Mouse (Mus musculus) liver, embryonic 16.5 days (tissue): ENCODE measurements around the gene Daxx. TPM values are rescaled to one million over a fixed set of nuclear protein-coding genes. Genes with fewer than 3 reads are reported as not detected.
"Not testable (repeated sequence)": the region's sequence is repeated elsewhere in the genome, so short reads cannot be mapped to it uniquely, and the experiment has no call there.

ENCODE experiments used
- ATAC-seq: fragments of 200-750 bp; cut with Nextera tagmentation; 2 replicates; pipeline ENCODE4 v1.8.0; 2017; ENCODE audit warnings: low read depth, mild to moderate bottlenecking, moderate number of reproducible peaks, moderate library complexity
- H3K27ac ChIP-seq: fragments of 300-500 bp; sonication (generic); 2 replicates; pipeline ENCODE4 v1.5.1; 2014; ENCODE audit warnings: mild to moderate bottlenecking, low read length
- H3K27me3 ChIP-seq: fragments of 300-500 bp; sonication (generic); 2 replicates; pipeline ENCODE4 v1.6.1; 2014; ENCODE audit warnings: low read depth, low read length, mixed read lengths; ENCODE audit not compliant: control insufficient read depth, insufficient read depth
- H3K36me3 ChIP-seq: fragments of 300-500 bp; sonication (generic); 2 replicates; pipeline ENCODE4 v1.6.1; 2014; ENCODE audit warnings: mild to moderate bottlenecking; ENCODE audit not compliant: control insufficient read depth, insufficient read depth
- H3K4me1 ChIP-seq: fragments of 300-500 bp; sonication (generic); 2 replicates; pipeline ENCODE4 v1.6.1; 2014; ENCODE audit warnings: low read depth, low read length, mixed read lengths; ENCODE audit not compliant: control insufficient read depth
- H3K4me2 ChIP-seq: fragments of 300-500 bp; sonication (generic); 2 replicates; pipeline ENCODE4 v1.6.1; 2014; ENCODE audit warnings: low read depth, low read length, mixed read lengths
- H3K4me3 ChIP-seq: fragments of 300-500 bp; sonication (generic); 2 replicates; pipeline ENCODE4 v1.5.1; 2014; ENCODE audit warnings: low read depth, mild to moderate bottlenecking, low read length
- H3K9ac ChIP-seq: fragments of 300-500 bp; sonication (generic); 2 replicates; pipeline ENCODE4 v1.6.1; 2014; ENCODE audit warnings: low read depth, low read length
- H3K9me3 ChIP-seq: fragments of 300-500 bp; sonication (generic); replicated peaks from 2 replicates; pipeline ENCODE4 v1.6.1; 2016; ENCODE audit warnings: low read length; ENCODE audit not compliant: control insufficient read depth
- WGBS: fragments of 180-500 bp; shearing (Covaris S2); extraction: QIAGEN DNeasy Blood & Tissue Kit; methylation state at CpG from one replicate; pipeline ENCODE4 v1.1.7; 2014; ENCODE audit not compliant: insufficient replicate concordance; 5-methylcytosine and 5-hydroxymethylcytosine counted together
- polyA plus RNA-seq: library from polyadenylated mRNA; unstranded; fragments of >200 nt; fragmentation: Nextera tagmentation; extraction: Ambion mirVana; gene quantifications from 2 replicates; pipeline ENCODE4 v1.2.1, GENCODE M21; 2015

Daxx gene
- polyA plus RNA-seq, 1 experiment from 2014 or later = 19.6 TPM

GRCm38 (mm10) chr17:33900989-33901314 lies 8.3 kb upstream of the Daxx start:
- H3K27ac ChIP-seq = no peak overlapping the region
- no peak for ATAC-seq
- WGBS = 83% methylated on average over 4 of the region's 4 CpGs

GRCm38 (mm10) chr17:33901653-33902052 lies 7.6 kb upstream of the Daxx start:
- no peak overlapping the region for H3K4me3 ChIP-seq
- ATAC-seq = no peak
- H3K4me1 ChIP-seq = peaks cover 50% of the 10 kb centered on the region
- peak overlapping the region; percentile 52; the same call in 1 of the 2 replicates for H3K27ac ChIP-seq
- H3K9me3 ChIP-seq = no peaks in the 10 kb centered on the region
- no peak overlapping the region for H3K9ac ChIP-seq
- H3K36me3 ChIP-seq = no peaks in the 10 kb centered on the region
- no peak overlapping the region for H3K4me2 ChIP-seq
- 62% methylated on average over 4 of the region's 4 CpGs for WGBS
- no peaks in the 10 kb centered on the region for H3K27me3 ChIP-seq

More at GRCm38 (mm10) chr17:33900989-33901314, 8.3 kb upstream of the Daxx start:
- no peak overlapping the region for H3K9ac ChIP-seq
- no peaks in the 10 kb centered on the region for H3K36me3 ChIP-seq
- H3K4me3 ChIP-seq = no peak overlapping the region
- H3K4me1 ChIP-seq = peaks cover 50% of the 10 kb centered on the region
- H3K9me3 ChIP-seq = no peaks in the 10 kb centered on the region
- H3K27me3 ChIP-seq = no peaks in the 10 kb centered on the region
- no peak overlapping the region for H3K4me2 ChIP-seq

GRCm38 (mm10) chr17:33902079-33902478 lies 7.1 kb upstream of the Daxx start:
- Histone ChIP-seq H3K4me1 (peaks cover 50% of the 10 kb centered on the region), H3K36me3 (no peaks in the 10 kb centered on the region), H3K27ac (peak overlapping the region; percentile 59), H3K27me3 (no peaks in the 10 kb centered on the region), H3K9ac (no peak overlapping the region), H3K4me2 (0 out of 2 replicates have a peak overlapping the region, but pooled peaks have one; percentile 19), H3K9me3 (no peaks in the 10 kb centered on the region), H3K4me3 (no peak overlapping the region)
- ATAC-seq = no peak
- WGBS = 61% methylated on average over 4 of the region's 4 CpGs

- no peaks in the 10 kb centered on the region for H3K36me3 ChIP-seq
- WGBS = 21% methylated on average over 7 of the region's 7 CpGs
- ATAC-seq = no peak
- 0 out of 2 replicates have a peak overlapping the region, but pooled peaks have one; percentile 19 for H3K4me2 ChIP-seq
- H3K4me1 ChIP-seq = peaks cover 46% of the 10 kb centered on the region
- no peak overlapping the region for H3K4me3 ChIP-seq
- H3K27ac ChIP-seq = peak overlapping the region; percentile 59
- no peaks in the 10 kb centered on the region for H3K27me3 ChIP-seq
- no peak overlapping the region for H3K9ac ChIP-seq
- no peaks in the 10 kb centered on the region for H3K9me3 ChIP-seq
Observed at GRCm38 (mm10) chr17:33902491-33902890, 6.7 kb upstream of the Daxx start.

GRCm38 (mm10) chr17:33903911-33904651 lies 5.1 kb upstream of the Daxx start:
- ATAC-seq, H3K27ac ChIP-seq, H3K36me3 ChIP-seq, H3K4me3 ChIP-seq, H3K4me2 ChIP-seq, H3K9me3 ChIP-seq, H3K27me3 ChIP-seq, H3K9ac ChIP-seq: not testable (repeated sequence)
- peaks cover 43% of the 10 kb centered on the region for H3K4me1 ChIP-seq
- WGBS = 68% methylated on average over 6 of the region's 6 CpGs

DNA sequence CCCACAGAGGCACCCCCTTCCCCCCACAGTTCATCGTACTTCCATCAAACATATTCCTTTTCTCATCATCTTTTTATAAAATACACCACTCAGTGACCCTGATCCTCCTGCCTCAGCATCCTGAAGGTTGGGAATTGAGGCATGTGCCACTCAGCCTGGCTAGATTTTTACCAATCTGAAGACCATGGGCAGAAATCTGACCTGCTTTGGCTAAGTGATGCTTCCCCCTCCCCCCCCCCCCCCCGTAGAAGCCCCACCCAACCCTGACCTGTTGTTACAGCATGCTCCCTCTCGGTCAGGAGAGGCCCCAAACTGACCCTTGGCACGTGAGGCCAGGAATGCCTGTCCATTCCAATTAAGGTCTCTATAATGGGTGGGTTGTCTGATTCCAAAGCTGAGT lies 4.4 kb upstream of the Daxx start, which contains the start of gene Platr17:
Platr17 (plus strand) TSS at position 301 of the 400 bp plus-strand sequence.
- 22% methylated on average over 4 of the region's 4 CpGs for WGBS
- not testable (repeated sequence) for H3K36me3 ChIP-seq, H3K4me2 ChIP-seq, H3K4me3 ChIP-seq, H3K9me3 ChIP-seq, H3K27me3 ChIP-seq, ATAC-seq, H3K27ac ChIP-seq, H3K9ac ChIP-seq
- peaks cover 36% of the 10 kb centered on the region for H3K4me1 ChIP-seq

- H3K27me3 ChIP-seq = no peaks in the 10 kb centered on the region
- under 1% methylated on average over 42 of the region's 44 CpGs for WGBS
- no peaks in the 10 kb centered on the region for H3K9me3 ChIP-seq
- peak overlapping the region; percentile 89 for H3K4me3 ChIP-seq
- peak overlapping the region; percentile 95 for H3K4me2 ChIP-seq
- peak overlapping the region; percentile 94 for H3K27ac ChIP-seq
- H3K4me1 ChIP-seq = peaks cover 18% of the 10 kb centered on the region
- H3K36me3 ChIP-seq = peaks cover 20% of the 10 kb centered on the region
- peak; percentile 30 for ATAC-seq
- H3K9ac ChIP-seq = peak overlapping the region; percentile 93
Observed at GRCm38 (mm10) chr17:33908331-33909076, 710 bp upstream of the Daxx start.

DNA sequence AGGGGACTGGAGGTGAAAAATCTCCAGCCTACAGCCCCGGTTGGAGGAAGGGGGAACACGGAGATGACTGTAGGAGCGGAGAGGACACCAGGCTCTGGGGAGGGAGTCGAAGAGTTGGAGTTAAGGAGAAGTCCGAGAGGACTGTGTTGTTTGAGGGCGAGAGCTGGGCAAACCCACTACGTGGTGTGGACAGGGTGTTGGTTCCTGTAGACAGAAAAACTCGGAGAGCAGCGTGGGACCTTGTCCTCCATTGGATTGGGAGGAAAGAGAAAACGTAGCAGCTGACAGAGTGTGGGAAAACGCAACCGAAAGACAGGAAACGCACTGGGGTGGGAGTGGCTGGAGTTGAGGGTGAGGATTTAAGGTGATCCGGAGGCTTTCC lies 646 bp downstream of the Daxx start:
- Histone ChIP-seq H3K4me1 (peaks cover 23% of the 10 kb centered on the region), H3K27ac (peak overlapping the region; percentile 94), H3K4me2 (peak overlapping the region; percentile 95), H3K4me3 (peak overlapping the region; percentile 89), H3K27me3 (no peaks in the 10 kb centered on the region), H3K36me3 (peaks cover 28% of the 10 kb centered on the region), H3K9ac (peak overlapping the region; percentile 93), H3K9me3 (no peaks in the 10 kb centered on the region)
- ATAC-seq = no peak
- under 1% methylated on average over 14 of the region's 14 CpGs for WGBS
